Mouse (Mus musculus): ENCODE measurements around the gene Gm8879.
"Not testable (repeated sequence)": the region's sequence is repeated elsewhere in the genome, so short reads cannot be mapped to it uniquely, and the experiment has no call there.

Gm8879 gene

DNA sequence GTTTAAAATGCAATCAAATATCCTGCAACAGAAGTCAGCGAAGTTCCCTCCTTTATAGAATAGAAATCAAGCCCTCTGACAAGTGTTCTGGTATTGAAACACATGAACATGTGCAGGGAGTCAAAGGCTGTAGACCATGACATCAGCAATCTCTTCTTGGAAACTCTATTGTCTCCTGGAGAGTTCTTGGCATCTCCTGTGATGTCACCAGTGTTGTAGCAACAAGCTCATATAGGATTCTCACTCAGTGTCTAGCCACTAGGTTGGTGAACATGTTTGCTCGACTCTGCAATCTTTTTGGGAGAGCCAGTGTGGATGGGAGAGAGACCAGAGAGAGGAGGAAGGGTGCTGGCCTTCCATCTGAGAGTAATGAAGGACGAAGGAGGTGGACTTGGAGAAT, at the start of gene Gm8879:
Gm8879 (plus strand) TSS at position 301 of the 400 bp plus-strand sequence.
- not testable (repeated sequence) for DNase-seq (ENCODE audit: low read depth, low spot score)

GRCm38 (mm10) chr5:11138031-11138430, 10.6 kb downstream of the Gm8879 start:
- DNase-seq (ENCODE audit: low read depth, low spot score), result not testable (repeated sequence)

Measured in forelimb bud, embryonic 11.5 days (tissue).